Mouse (Mus musculus) kidney, adult 18-20 months (tissue): ENCODE results near the gene Tmem101.

Experiments
- DNase-seq: peaks from one replicate; pipeline ENCODE4 v3.0.0; 2021

The Tmem101 gene

DNA sequence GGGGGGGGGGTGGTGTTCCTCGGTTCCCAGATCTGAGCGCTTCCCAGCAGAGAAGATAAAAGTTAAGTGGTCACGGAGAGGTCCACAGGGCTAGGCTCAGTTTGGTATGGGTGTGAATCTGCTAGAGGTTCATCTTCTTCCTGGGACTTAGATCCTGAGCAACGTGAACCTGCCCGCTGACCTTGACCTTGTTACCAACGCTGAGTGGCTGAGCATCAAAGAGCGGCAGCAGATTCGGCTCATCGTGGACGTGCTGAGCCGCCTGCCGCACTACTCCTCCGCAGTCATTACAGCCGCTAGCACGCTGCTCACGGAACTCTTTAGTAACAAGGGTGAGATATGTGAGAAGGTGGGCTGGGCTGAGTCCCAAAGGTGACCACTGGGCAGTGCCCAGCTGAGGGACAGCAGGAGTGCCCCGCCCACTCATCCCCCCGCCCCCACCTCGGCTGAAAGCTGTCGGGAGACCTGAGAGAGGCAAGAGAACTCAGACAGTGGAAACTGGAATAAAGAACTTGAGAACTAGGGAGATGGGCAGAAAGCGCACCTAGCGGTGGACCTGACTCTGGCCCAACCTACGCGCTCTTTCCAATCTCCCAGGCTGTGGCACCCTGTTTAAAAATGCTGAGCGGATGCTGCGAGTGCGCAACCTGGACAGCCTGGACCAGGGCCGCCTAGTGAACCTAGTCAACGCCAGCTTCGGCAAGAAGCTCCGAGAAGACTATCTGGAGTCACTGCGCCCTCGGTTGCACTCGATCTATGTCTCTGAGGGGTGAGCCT, 8.8 kb downstream of the Tmem101 start:
- DNase-seq: no peak

DNA sequence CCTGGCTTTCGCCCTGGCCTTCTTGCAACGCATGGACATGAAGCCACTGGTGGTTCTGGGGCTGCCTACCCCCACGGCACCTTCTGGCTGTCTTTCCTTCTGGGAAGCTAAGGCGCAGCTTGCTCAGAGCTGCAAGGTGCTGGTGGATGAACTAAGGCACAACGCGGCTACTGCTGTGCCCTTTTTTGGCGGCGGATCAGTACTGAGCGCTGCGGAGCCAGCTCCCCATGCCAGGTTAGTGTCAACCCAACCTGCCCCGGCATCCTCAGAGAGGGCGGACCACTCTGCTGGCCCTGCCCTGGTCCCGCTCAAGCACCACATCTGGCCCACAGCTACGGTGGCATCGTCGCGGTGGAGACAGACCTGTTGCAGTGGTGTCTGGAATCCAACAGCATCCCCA, 9.7 kb downstream of the Tmem101 start:
- no peak for DNase-seq

DNA sequence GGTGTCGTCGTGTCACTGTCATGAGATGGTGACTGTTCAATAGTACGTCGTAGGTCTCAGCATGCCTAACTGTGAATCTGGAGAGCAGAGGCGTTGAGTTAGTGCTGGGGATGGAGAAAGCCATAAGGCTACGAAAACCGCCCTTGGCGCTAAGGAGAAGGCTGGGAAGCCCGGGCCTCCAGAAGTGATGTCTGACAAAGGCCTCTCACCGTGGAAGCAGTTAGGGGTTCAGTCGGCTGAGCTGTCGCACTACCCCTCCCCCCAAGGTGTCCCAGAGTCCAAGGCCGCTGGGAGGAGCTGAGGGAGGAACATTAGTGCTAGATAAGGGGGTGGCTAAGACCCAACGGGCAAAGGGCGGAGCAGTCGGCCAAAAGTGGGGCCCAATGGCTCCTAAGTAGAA, 10.2 kb downstream of the Tmem101 start:
- DNase-seq: peak; percentile 25

DNA sequence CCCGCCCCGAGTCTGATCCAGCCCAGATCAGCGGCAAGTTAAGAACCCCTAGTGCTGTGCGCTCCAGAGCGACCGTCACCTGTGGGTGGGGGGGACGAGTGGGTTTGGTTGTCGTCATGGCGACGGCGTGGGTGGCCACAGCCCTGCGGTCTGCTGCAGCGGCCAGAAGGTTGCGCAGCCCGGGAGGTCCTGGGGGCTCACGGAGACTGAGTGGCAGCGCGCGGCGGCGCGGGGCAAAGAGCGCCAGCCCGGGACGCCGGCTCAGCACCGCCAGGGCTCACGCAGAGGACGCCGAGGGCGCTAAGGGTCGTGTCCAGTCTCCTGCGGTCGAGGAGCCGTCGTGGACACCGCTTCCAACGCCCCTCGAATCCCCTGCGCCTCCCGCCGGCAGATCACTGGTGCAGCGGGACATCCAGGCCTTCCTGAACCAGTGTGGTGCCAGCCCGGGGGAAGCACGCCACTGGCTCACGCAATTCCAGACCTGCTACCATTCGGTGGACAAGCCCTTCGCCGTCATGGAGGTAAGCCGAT, 10.7 kb downstream of the Tmem101 start, which contains the start of gene Nags:
Gene Nags (plus strand): TSS at position 43 of the 531 bp plus-strand sequence.
- DNase-seq: no peak

DNA sequence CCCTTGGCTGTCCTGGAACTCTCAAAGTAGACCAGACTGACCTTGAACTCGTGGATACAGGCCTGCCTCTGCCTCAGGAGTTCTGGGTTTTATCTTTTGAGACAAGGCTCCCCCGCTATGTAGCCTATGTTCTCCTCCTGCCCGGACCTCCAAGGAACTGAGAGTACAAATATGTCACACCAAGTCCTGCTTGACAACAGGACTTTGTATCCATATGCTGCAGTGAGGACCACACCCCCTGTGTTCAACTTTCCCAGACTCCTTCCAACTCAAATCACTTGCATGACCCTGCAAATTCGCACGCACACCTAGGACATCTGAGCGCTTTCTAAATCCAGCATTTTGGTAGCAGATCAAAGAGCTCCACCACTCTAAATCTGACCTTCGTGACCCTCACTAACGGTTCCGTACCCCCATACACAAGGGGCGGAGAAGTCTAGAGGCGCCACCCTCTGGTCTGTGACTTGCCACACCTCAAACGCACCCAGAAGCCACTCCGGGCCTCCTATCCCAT, 11.2 kb downstream of the Tmem101 start:
- DNase-seq: no peak

DNA sequence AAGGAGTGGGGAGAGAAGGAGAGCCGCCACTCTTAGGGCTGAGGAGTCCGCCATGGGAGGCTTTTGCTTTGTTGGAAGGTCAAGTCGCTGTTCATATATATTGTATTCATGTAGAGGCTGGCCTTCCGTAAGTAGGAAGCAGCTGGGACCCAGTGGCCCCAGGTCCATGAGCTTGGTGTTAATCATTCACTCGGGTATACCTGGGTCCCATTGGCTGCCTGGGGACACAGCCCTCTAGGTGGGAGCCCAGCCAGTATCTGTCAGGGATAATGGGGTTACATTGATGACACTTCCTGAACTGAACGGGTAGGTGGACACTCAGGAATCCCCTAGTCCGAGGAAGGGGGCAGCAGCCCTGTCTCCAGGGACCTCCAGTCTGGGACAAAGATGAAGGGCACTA, 13.8 kb downstream of the Tmem101 start:
- peak; percentile 30 for DNase-seq

DNA sequence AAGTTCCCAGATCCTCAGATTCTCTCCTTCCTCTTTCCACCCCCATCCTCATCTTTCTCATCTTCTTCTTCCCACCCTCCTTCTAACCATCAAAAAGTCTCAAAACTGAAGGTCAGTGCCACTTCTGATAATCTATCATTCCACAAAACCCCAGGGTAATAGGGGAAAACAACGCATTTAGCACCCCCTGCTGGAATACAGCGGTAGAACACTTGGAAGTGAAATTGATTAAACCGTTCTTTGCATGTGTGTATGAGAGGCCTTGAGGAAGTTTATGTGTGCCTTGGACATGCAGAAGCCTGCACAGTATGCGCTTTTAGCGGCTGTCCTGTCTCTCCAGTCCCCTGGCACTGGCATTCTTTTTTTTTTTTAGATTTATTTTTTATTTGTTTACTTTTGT, 15.7 kb downstream of the Tmem101 start:
- DNase-seq: peak; percentile 73

DNA sequence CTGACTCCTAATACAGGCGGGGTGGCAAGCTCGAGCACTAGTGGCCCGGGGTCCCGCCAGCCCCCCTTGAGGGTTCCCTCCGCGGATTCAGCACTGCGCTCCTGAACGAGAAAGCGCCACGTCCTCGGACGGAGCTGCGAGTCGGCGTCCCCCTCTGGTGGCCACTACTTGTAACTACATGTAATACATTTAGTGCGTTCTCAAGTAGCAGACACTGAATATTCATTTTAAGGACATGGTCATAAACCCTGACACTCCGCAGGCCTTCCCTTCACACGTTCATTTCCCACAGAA, 17.8 kb downstream of the Tmem101 start:
- peak; percentile 60 for DNase-seq

DNA sequence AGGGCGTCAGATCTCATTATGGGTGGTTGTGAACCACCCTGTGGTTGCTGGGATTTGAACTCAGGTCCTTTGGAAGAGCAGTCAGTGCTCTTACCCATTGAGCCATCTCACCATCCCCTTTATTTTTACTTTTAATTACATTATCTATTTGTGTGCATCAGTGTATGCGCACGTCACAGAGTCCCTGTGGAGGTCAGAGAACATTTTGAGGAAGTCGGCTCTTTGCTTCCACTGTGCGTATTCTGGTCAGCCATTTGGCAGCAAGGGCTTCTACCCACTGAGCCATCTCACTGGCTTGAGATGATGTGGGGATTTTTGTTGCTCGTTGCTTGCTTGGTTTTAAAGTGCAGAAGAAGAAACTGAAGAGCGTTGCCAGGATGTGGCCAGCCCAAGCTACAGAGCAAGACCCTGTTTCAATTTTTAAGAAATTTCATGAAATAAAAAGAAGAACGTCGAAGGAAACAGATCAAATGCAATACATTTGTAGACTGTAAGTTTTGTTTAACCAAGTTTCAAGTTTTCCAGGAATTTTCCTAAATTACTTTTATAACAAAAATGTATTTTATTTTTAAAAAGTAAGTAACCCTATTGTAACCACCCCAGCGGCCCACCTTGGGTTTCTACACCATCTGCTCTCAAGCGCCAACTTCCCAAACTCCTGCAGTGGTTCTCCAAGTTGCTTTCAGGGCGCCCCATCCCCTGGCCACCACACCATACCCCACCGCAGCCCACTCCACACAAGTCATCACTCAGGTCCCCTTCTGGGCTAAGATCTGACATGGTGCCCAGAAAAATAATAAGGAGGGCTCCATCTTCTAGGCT, 18.4 kb downstream of the Tmem101 start:
- DNase-seq: no peak

DNA sequence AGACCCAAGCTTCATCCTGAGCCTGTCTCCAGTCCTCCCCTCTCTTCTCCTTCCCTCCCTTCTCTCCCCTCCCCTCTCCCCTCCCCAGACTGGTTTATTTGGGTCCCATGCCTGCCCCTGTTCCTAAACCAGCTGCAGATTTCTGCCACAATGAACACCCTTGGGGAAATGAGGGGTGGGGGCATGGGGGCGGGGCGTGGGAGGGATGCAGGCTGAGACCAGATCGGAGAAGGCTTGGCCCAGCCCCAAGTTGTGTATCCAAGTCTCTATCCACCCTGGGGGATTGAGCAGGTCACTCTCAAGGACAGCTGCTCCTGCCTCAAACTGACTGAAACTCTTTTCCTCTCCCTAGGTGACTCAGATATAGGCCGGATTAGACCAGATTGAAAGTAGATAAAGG, 21.7 kb downstream of the Tmem101 start:
- DNase-seq: no peak

DNA sequence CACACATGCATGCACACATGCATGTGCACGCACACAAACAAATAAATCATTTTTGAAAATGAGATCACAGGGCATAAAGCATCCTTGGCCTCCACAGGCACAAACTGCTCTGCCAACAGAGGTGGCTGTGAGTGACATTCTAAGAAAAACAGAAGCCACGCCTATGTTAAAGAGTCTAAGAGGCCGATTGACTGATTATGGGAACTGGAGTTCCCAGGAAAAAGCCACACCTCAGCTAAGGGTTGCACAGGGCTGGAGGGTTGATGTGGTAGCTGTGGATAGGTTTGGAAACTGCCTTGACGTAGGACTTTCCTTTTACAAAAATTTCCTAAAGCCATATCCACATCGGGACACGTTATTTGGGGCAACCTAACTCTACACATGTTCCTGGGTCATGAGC, 38.8 kb downstream of the Tmem101 start:
- DNase-seq: no peak

DNA sequence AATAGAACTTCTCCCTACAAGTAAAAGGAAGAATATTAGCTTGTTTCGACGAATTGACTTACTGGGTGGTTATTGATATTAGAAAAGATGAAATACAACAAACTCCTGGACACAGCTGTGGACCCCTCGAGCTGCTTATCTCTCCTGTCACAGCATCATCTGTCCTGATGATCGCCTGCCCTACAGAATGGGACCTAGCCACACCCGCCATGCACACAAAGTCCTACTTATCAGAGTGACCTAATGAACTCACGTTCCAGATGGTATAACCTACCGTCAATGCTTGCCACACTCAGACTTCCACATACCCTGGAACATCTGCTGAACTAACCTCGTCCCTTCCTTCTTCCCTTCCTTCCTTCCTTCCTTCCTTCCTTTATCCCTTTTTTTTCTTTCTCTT, 40.0 kb downstream of the Tmem101 start:
- DNase-seq: no peak

DNA sequence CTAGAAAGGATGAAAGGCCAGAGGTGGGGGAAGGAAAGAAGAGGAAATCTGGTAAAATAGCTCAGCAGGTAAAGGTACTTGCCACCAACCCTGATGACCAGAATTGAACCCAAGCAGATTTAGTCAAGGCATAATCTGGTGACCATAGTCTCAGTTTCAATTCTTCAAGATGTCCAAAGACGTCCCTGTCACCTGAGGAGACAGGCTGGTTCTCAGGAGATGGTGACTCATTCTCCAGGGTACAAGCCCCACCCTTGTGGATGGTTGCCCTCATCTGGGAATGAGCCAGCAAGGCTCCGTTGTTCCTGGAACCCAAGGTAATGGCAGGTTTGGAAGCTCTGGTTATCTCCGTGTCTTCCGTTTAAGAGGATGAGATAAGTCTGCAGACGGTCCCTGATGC, 44.6 kb downstream of the Tmem101 start:
- no peak for DNase-seq

DNA sequence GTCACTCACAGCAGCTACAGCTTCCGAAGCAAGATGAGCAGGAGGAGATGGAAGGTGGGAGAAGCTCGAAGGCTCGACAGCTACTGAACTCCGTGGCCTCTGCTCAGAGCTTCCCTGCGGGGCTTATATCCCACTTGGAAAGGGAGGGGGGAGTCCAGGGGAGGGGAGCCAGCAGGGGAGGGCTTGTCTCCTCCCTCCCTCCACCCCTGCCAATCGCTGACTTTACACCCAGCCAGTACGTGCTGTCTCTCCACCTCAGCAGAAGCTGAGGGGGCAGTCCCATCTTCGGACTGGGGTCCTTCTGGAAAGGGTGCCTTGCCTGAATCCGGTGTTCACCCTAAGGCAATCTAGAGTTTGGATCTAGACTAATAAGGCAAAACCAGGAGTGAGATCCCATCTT, 48.5 kb downstream of the Tmem101 start, which contains the start of gene Pyy:
Gene Pyy (minus strand): TSS at position 101 of the 400 bp plus-strand sequence.
- no peak for DNase-seq

DNA sequence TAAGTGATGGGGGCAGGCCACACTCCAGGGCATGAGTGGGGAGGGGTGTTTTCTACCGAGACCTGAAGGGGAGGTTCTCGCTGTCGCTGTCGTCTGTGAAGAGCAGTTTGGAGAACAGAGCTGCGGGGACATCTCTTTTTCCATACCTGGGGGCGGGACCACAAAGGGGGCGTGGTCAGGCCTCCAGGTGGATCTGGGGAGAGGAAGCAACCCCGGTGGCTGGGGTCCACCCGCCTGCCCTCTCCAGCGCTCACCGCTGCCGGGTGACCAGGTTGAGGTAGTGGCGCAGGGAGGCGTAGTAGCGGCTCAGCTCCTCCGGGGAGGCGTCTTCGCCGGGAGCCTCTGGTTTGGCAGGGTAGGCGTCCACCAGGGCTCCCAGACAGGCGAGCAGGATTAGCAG, 49.3 kb downstream of the Tmem101 start:
- DNase-seq: no peak
